Mouse (Mus musculus) limb, embryonic 14.5 days (tissue): ENCODE results near the gene Adi1. TPM values are rescaled to one million over a fixed set of nuclear protein-coding genes. Genes with fewer than 3 reads are reported as not detected.

Experiments used
- ATAC-seq: fragments of 200-750 bp; cut with Nextera tagmentation; 2 replicates; pipeline ENCODE4 v1.8.0; 2017; ENCODE audit warnings: low read depth, moderate number of reproducible peaks, moderate TSS enrichment; ENCODE audit not compliant: low FRiP score
- DNase-seq: peaks from one replicate; pipeline ENCODE4 v3.0.0-alpha.2; 2015; ENCODE audit warnings: low spot score
- H3K27ac ChIP-seq: fragments of 300-500 bp; sonication (generic); replicated peaks from 2 replicates; pipeline ENCODE4 v1.5.1; 2014; ENCODE audit warnings: low read depth, mild to moderate bottlenecking, low read length, moderate library complexity, mixed read lengths
- H3K27me3 ChIP-seq: fragments of 300-500 bp; sonication (generic); 2 replicates; pipeline ENCODE4 v1.6.1; 2014; ENCODE audit warnings: low read length, mixed read lengths; ENCODE audit not compliant: control insufficient read depth, insufficient read depth
- H3K36me3 ChIP-seq: fragments of 300-500 bp; sonication (generic); 2 replicates; pipeline ENCODE4 v1.6.1; 2014; ENCODE audit warnings: mild to moderate bottlenecking, low read length, moderate library complexity, mixed read lengths; ENCODE audit not compliant: control insufficient read depth, insufficient read depth
- H3K4me1 ChIP-seq: fragments of 300-500 bp; sonication (generic); 2 replicates; pipeline ENCODE4 v1.6.1; 2014; ENCODE audit warnings: antibody characterized with exemption, low read length, mixed read lengths; ENCODE audit not compliant: control insufficient read depth, insufficient read depth
- H3K4me2 ChIP-seq: fragments of 300-500 bp; sonication (generic); replicated peaks from 2 replicates; pipeline ENCODE4 v1.6.1; 2014; ENCODE audit warnings: low read depth, mild to moderate bottlenecking, low read length, moderate library complexity; ENCODE audit not compliant: severe bottlenecking
- H3K4me3 ChIP-seq: fragments of 300-500 bp; sonication (generic); replicated peaks from 2 replicates; pipeline ENCODE4 v1.5.1; 2014; ENCODE audit warnings: low read length
- H3K9ac ChIP-seq: fragments of 300-500 bp; sonication (generic); 2 replicates; pipeline ENCODE4 v1.6.1; 2014; ENCODE audit warnings: mild to moderate bottlenecking, low read depth, low read length, moderate library complexity; ENCODE audit not compliant: severe bottlenecking
- H3K9me3 ChIP-seq: fragments of 300-500 bp; sonication (generic); 2 replicates; pipeline ENCODE4 v1.6.1; 2016; ENCODE audit warnings: low read length; ENCODE audit not compliant: control insufficient read depth
- POLR2A ChIP-seq: fragments of 200-500 bp; IDR thresholded peaks from 2 replicates; pipeline ENCODE4 v1.8.0; 2012; ENCODE audit warnings: inconsistent platforms, mild to moderate bottlenecking, moderate library complexity, borderline replicate concordance; ENCODE audit not compliant: insufficient read depth, insufficient read length; ENCODE audit errors: extremely low read depth
- WGBS: fragments of 180-500 bp; shearing (Covaris S2); extraction: QIAGEN DNeasy Blood & Tissue Kit; methylation state at CpG from one replicate; pipeline ENCODE4 v1.1.7; 2014; 5-methylcytosine and 5-hydroxymethylcytosine counted together
- polyA plus RNA-seq, 2 experiments: library from polyadenylated mRNA; depleted of rRNA in 1 of 2; stranded (reverse) in 1 of 2; unstranded in 1 of 2; fragments of >200 nt; fragmentation: Nextera tagmentation in 1 of 2; extraction: Ambion mirVana in 1 of 2; gene quantifications; 2 replicates each; pipeline versions ENCODE4 v1.2.1 to v1.2.3; 2012 to 2014

Adi1 gene
- polyA plus RNA-seq, 2 experiments, result 27.9 to 66.7 TPM

GRCm38 (mm10) chr12:28700561-28701025, 25.6 kb downstream of the Adi1 start:
- Histone ChIP-seq H3K36me3 (peaks cover 14% of the 10 kb centered on the region), H3K27me3 (no peaks in the 10 kb centered on the region), H3K4me3 (no peak overlapping the region), H3K27ac (no peak overlapping the region), H3K4me1 (no peaks in the 10 kb centered on the region; the same call in 1 of the 2 replicates), H3K4me2 (no peak overlapping the region), H3K9ac (peak overlapping the region; percentile 12; the same call in 1 of the 2 replicates), H3K9me3 (no peaks in the 10 kb centered on the region)
- DNase-seq (no peak), ATAC-seq (no peak)
- WGBS, result 76% methylated on average over 19 of the region's 19 CpGs
- no peak for TF ChIP-seq POLR2A

- no peaks in the 10 kb centered on the region for H3K9me3 ChIP-seq
- H3K4me3 ChIP-seq, result no peak overlapping the region
- DNase-seq (no peak), ATAC-seq (no peak)
- H3K4me2 ChIP-seq, result no peak overlapping the region
- H3K4me1 ChIP-seq, result no peaks in the 10 kb centered on the region; the same call in 1 of the 2 replicates
- H3K9ac ChIP-seq, result 0 out of 2 replicates have a peak overlapping the region, but pooled peaks have one; percentile 8
- no peak overlapping the region for H3K27ac ChIP-seq
- WGBS, result 67% methylated on average over 11 of the region's 11 CpGs
- no peak for TF ChIP-seq POLR2A
- peaks cover 13% of the 10 kb centered on the region for H3K36me3 ChIP-seq
- no peaks in the 10 kb centered on the region for H3K27me3 ChIP-seq
Measured at GRCm38 (mm10) chr12:28701302-28701701, 26.3 kb downstream of the Adi1 start.

- Histone ChIP-seq H3K4me2 (no peak overlapping the region), H3K9ac (no peak overlapping the region), H3K27me3 (no peaks in the 10 kb centered on the region), H3K36me3 (peaks cover 9% of the 10 kb centered on the region), H3K9me3 (no peaks in the 10 kb centered on the region), H3K27ac (no peak overlapping the region), H3K4me3 (no peak overlapping the region), H3K4me1 (no peaks in the 10 kb centered on the region; the same call in 1 of the 2 replicates)
- TF ChIP-seq POLR2A, result no peak
- 9% methylated on average over 12 of the region's 12 CpGs for WGBS
- ATAC-seq (no peak), DNase-seq (no peak)
Measured at GRCm38 (mm10) chr12:28704381-28704780, 29.4 kb downstream of the Adi1 start.

- WGBS, result 92% methylated on average over 6 of the region's 6 CpGs
- no peak for DNase-seq
- peaks cover 14% of the 10 kb centered on the region for H3K36me3 ChIP-seq
Measured at GRCm38 (mm10) chr12:28705204-28705603, 30.2 kb downstream of the Adi1 start.

GRCm38 (mm10) chr12:28708154-28708553, 33.1 kb downstream of the Adi1 start:
- Histone ChIP-seq H3K9ac (no peak overlapping the region), H3K4me2 (no peak overlapping the region), H3K36me3 (peaks cover 36% of the 10 kb centered on the region), H3K9me3 (no peaks in the 10 kb centered on the region), H3K4me1 (no peaks in the 10 kb centered on the region), H3K4me3 (no peak overlapping the region), H3K27me3 (no peaks in the 10 kb centered on the region), H3K27ac (no peak overlapping the region)
- no peak for ATAC-seq
- no peak for TF ChIP-seq POLR2A
- DNase-seq, result no peak
- 88% methylated on average over 4 of the region's 4 CpGs for WGBS

More at GRCm38 (mm10) chr12:28705204-28705603, 30.2 kb downstream of the Adi1 start:
- TF ChIP-seq POLR2A, result no peak
- no peak overlapping the region for H3K4me2 ChIP-seq
- H3K4me3 ChIP-seq, result no peak overlapping the region
- ATAC-seq, result no peak
- no peak overlapping the region for H3K27ac ChIP-seq
- H3K4me1 ChIP-seq, result no peaks in the 10 kb centered on the region
- no peak overlapping the region for H3K9ac ChIP-seq
- no peaks in the 10 kb centered on the region for H3K27me3 ChIP-seq
- no peaks in the 10 kb centered on the region for H3K9me3 ChIP-seq
